Mouse (Mus musculus) ES-E14 (cell line): ENCODE measurements around the gene Zfp322a.

Source experiments
- CHD2 ChIP-seq: IDR thresholded peaks from 2 replicates; pipeline ENCODE4 v1.6.1; 2014; ENCODE audit warnings: mild to moderate bottlenecking, low read depth, low read length, inconsistent platforms
- HCFC1 ChIP-seq: IDR thresholded peaks from 2 replicates; pipeline ENCODE4 v1.6.1; 2012; ENCODE audit warnings: low read length, inconsistent platforms, borderline replicate concordance; ENCODE audit not compliant: insufficient read depth
- ZNF384 ChIP-seq: IDR thresholded peaks from 2 replicates; pipeline ENCODE4 v1.6.1; 2012; ENCODE audit warnings: low read depth, low read length, inconsistent platforms

DNA sequence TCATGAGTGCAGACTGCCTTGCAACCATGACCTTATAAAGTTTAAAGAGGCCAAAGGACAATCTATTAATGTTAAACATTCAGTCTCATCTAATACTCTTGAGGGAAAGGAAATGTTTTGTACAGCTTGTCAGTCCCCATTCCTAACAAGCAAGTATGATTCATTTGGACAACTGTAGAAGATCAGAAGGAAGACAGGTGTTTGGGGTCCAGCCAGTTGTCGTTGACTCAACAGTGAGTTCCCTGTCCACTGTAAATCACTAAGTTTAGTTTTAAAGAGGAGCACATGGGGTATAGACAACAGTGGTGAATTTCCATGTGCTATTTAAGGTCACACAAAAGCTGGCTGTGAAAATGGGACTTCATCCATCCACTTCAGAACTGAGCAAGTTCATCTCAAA, 3.4 kb upstream of the Zfp322a start:
- no peak for TF ChIP-seq ZNF384
- no peak for TF ChIP-seq HCFC1
- no peak for TF ChIP-seq CHD2
